Mouse (Mus musculus) hindbrain, postnatal 0 days (tissue): ENCODE results near the gene Tex37. TPM values are rescaled to one million over a fixed set of nuclear protein-coding genes. Genes with fewer than 3 reads are reported as not detected.

Experiments
- ATAC-seq: fragments of 200-750 bp; cut with Nextera tagmentation; 2 replicates; pipeline ENCODE4 v1.8.0; 2017; ENCODE audit warnings: mild to moderate bottlenecking, moderate TSS enrichment, moderate library complexity
- DNase-seq: peaks from one replicate; pipeline ENCODE4 v3.0.0-alpha.2; 2015; ENCODE audit warnings: low spot score
- H3K27ac ChIP-seq: fragments of 300-500 bp; sonication (generic); 2 replicates; pipeline ENCODE4 v1.5.1; 2014; ENCODE audit warnings: mild to moderate bottlenecking
- H3K27me3 ChIP-seq: fragments of 300-500 bp; sonication (generic); 2 replicates; pipeline ENCODE4 v1.6.1; 2014; ENCODE audit warnings: low read length, mixed read lengths; ENCODE audit not compliant: insufficient read depth
- H3K36me3 ChIP-seq: fragments of 300-500 bp; sonication (generic); 2 replicates; pipeline ENCODE4 v1.6.1; 2014; ENCODE audit warnings: low read length, mixed read lengths; ENCODE audit not compliant: insufficient read depth
- H3K4me1 ChIP-seq: fragments of 300-500 bp; sonication (generic); 2 replicates; pipeline ENCODE4 v1.6.1; 2014; ENCODE audit warnings: antibody characterized with exemption, low read length, mixed read lengths; ENCODE audit not compliant: insufficient read depth
- H3K4me2 ChIP-seq: fragments of 300-500 bp; sonication (generic); 2 replicates; pipeline ENCODE4 v1.6.1; 2014; ENCODE audit warnings: low read depth, mild to moderate bottlenecking, low read length, moderate library complexity, mixed read lengths
- H3K4me3 ChIP-seq: fragments of 300-500 bp; sonication (generic); 2 replicates; pipeline ENCODE4 v1.5.1; 2014; ENCODE audit warnings: low read length
- H3K9ac ChIP-seq: fragments of 300-500 bp; sonication (generic); replicated peaks from 2 replicates; pipeline ENCODE4 v1.6.1; 2014; ENCODE audit warnings: mild to moderate bottlenecking, low read length, moderate library complexity, mixed read lengths
- H3K9me3 ChIP-seq: fragments of 300-500 bp; sonication (generic); 2 replicates; pipeline ENCODE4 v1.6.1; 2016; ENCODE audit warnings: low read length, mixed read lengths
- CTCF ChIP-seq: IDR thresholded peaks from 2 replicates; pipeline ENCODE4 v1.5.1; 2016; ENCODE audit warnings: antibody characterized with exemption, control low read depth, low read depth
- WGBS: fragments of 180-500 bp; shearing (Covaris S2); extraction: QIAGEN DNeasy Blood & Tissue Kit; methylation state at CpG from one replicate; pipeline ENCODE4 v1.1.7; 2014; 5-methylcytosine and 5-hydroxymethylcytosine counted together
- polyA plus RNA-seq: library from polyadenylated mRNA; unstranded; fragments of >200 nt; fragmentation: Nextera tagmentation; extraction: Ambion mirVana; gene quantifications from 2 replicates; pipeline ENCODE4 v1.2.1, GENCODE M21; 2015
- total RNA-seq: library from RNA; depleted of rRNA; stranded (reverse); fragments of >200 nt; gene quantifications from 2 replicates; pipeline ENCODE4 v1.2.3, GENCODE M21; 2014

Tex37 gene
- total and polyA plus RNA-seq, 2 experiments from 2014 or later: not detected

DNA sequence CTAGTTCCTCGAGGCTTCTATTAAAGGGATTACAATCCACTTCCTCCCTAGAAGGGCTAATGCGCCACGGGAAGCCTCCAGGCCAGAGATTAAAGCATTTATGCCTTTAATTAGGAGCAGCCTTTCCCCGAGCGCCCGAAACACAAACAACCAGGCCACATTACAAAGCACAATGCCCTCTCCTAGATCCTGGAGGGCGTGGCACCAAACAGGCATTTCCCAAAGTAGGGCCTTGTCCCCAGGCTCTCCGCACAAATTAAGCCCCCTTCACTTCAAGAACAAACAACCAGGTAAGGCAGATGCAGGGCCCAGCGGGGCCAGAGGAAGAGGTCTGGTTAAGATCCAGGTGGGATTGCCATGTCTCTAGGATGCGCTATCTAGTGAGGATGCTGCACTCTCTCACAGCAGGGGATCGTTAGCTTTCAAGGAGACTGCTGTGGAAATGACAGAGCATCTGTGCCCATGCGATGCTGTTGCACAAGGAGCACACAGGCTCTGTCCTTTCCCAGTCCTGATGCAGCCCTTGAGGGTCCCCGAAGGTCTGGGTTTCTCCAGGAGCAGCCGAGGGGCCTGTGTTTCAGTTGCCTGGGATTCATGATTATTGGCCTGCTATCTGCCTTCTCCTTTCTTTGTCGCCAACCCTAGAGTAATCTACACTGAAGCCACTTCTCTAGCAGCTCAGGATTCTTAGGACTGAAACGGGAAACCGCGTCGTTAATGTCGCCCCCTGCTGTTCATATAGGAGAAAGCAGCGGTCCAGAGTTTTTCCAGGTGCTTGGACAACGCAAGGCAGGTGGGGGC is 2.7 kb upstream of the Tex37 start:
- Histone ChIP-seq H3K4me3 (no peak overlapping the region), H3K9me3 (no peaks in the 10 kb centered on the region), H3K4me1 (no peaks in the 10 kb centered on the region), H3K27ac (peak overlapping the region; percentile 55), H3K9ac (peak overlapping the region; percentile 30; the same call in 1 of the 2 replicates), H3K27me3 (no peaks in the 10 kb centered on the region), H3K4me2 (peak overlapping the region; percentile 40), H3K36me3 (no peaks in the 10 kb centered on the region)
- ATAC-seq (peak; percentile 82), DNase-seq (peak; percentile 79)
- TF ChIP-seq CTCF: peak; percentile 79
- 4% methylated on average over 22 of the region's 22 CpGs for WGBS

DNA sequence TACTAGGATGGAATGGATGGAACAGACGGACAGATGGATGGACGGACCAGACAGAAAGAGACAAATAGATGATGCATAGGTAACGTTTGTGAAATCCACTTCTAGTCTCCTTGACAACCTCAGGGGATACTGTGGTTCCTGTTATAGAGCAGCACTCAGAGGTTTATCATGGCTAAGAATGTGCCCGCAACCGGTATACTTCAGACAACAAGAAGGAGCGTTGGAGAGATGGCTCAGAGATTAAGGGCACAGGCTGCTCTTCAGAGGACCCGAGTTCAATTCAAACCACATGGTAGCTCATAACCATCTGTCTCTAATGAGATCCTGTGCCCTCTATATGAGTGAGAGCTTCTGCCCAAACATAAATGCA is 6.3 kb downstream of the Tex37 start:
- no peaks in the 10 kb centered on the region for H3K4me1 ChIP-seq
- H3K27me3 ChIP-seq: no peaks in the 10 kb centered on the region
- H3K9me3 ChIP-seq: no peaks in the 10 kb centered on the region
- WGBS: 53% methylated on average over 7 of the region's 7 CpGs
- H3K36me3 ChIP-seq: no peaks in the 10 kb centered on the region
- no peak overlapping the region for H3K27ac ChIP-seq
- TF ChIP-seq CTCF: no peak
- no peak overlapping the region for H3K9ac ChIP-seq
- ATAC-seq: peak; percentile 62
- H3K4me3 ChIP-seq: peak overlapping the region; percentile 20; the same call in 1 of the 2 replicates
- DNase-seq: no peak
- H3K4me2 ChIP-seq: peak overlapping the region; percentile 49

DNA sequence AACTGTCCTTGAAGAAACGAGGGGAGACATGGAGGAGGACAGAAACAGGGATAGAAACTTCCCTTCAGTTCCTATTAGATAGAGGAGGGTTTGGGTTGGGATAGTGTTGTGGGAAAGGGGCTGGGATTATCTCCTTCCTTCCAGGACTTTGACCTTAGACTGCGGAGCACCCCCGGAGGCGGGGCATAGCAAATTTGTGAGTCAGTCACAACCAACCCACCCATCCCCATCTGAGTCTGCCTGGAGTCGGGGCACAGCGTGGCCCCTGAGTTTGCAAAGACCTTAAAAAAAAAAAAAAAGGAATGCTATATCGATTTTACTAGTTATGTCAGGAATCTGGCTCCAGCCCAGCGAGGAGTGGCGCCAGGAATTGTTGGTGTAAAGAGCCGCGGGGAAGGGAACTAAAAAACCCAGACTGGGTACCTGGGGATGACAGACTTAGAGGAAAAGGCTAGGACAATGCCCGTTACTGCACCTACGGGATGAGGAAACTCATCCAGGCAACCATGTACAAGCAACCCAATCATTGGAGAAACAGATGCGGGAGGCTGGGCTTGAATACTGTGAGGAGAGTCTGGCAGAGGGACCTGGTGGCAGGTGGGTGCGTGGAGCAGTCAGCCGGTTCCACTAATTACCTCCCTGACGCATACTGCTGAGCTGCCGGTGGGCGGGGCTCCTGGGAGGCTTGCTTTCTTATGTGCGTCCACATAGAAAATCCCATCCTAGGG is 6.9 kb downstream of the Tex37 start:
- Histone ChIP-seq H3K36me3 (no peaks in the 10 kb centered on the region), H3K9ac (no peak overlapping the region), H3K4me1 (no peaks in the 10 kb centered on the region), H3K9me3 (no peaks in the 10 kb centered on the region), H3K4me2 (peak overlapping the region; percentile 49), H3K4me3 (peak overlapping the region; percentile 20), H3K27me3 (no peaks in the 10 kb centered on the region), H3K27ac (no peak overlapping the region)
- ATAC-seq (peak; percentile 85), DNase-seq (peak; percentile 59)
- no peak for TF ChIP-seq CTCF
- 11% methylated on average over 20 of the region's 20 CpGs for WGBS

DNA sequence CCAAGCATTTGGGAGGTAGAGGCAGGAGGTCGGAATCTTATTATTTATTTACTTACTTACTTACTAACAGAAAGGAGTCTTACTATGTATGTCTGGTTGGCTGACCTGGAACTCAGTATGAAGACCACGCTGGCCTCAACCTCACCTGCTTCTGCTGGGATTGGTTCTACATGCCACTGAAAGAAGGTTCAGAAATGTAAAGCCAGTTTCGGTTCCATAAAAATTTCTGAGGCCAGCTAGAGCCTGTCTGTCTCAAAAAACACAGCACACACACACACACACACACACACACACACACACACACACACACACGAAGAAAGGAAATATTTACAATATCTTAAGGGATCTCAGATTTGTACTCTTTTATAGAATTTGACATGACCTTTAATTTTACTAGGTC is 8.4 kb downstream of the Tex37 start:
- no peak overlapping the region for H3K27ac ChIP-seq
- no peaks in the 10 kb centered on the region for H3K9me3 ChIP-seq
- H3K9ac ChIP-seq: no peak overlapping the region
- peaks cover 8% of the 10 kb centered on the region; the same call in 1 of the 2 replicates for H3K36me3 ChIP-seq
- whole genome bisulfite sequencing: 74% methylated on average over 4 of the region's 4 CpGs
- no peak for TF ChIP-seq CTCF
- H3K27me3 ChIP-seq: no peaks in the 10 kb centered on the region
- no peak overlapping the region for H3K4me2 ChIP-seq
- H3K4me1 ChIP-seq: no peaks in the 10 kb centered on the region
- DNase-seq (no peak), ATAC-seq (no peak)
- H3K4me3 ChIP-seq: no peak overlapping the region

DNA sequence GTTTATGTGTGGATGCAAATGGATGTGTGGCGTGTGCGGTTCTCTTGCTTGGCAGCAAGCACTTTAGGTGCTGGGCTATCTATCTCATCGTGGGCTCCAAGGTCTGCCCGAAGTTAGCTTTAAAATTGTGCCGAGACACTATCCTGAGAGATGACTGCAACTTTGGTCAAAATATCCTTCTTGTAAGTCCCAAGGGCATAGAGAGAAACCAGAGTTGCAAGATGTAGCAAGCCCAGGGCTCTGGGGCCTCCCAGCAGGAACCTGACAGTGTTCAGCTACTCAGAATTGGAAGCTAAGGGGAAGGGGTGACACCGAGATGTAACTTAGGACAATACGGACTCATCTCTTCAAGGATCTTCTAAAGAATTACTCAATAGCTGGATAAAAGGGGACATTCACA is 9.2 kb downstream of the Tex37 start:
- ATAC-seq: no peak

DNA sequence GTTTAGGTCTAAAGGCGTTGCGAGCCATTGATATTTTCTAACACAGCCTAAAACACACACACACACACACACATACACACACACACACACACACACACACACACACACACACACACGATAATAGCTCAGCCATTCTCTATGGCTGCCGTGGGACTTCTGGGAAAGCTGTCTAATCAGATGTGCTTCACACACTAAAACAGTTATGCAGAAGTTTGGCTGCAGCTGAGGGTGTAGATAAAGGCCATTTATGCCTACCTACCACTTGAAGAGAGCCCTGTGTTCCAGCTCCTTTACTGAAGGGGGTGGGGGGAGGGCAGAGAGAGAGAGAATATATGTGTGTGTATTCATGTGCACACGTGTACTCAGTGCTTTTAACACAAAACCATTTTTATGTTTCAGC is 15.0 kb downstream of the Tex37 start:
- H3K4me1 ChIP-seq: no peaks in the 10 kb centered on the region

More for the DNA sequence above, 9.2 kb downstream of the Tex37 start:
- DNase-seq: no peak
- Histone ChIP-seq H3K27me3 (no peaks in the 10 kb centered on the region), H3K27ac (no peak overlapping the region), H3K4me2 (no peak overlapping the region), H3K36me3 (peaks cover 10% of the 10 kb centered on the region; the same call in 1 of the 2 replicates), H3K4me1 (no peaks in the 10 kb centered on the region), H3K9me3 (no peaks in the 10 kb centered on the region), H3K4me3 (no peak overlapping the region), H3K9ac (no peak overlapping the region)
- TF ChIP-seq CTCF: no peak
- WGBS: 83% methylated on average over 7 of the region's 7 CpGs

More for the DNA sequence above, 15.0 kb downstream of the Tex37 start:
- Histone ChIP-seq H3K27ac (no peak overlapping the region), H3K4me3 (no peak overlapping the region), H3K27me3 (no peaks in the 10 kb centered on the region), H3K9ac (no peak overlapping the region), H3K36me3 (peaks cover 26% of the 10 kb centered on the region; the same call in 1 of the 2 replicates), H3K9me3 (no peaks in the 10 kb centered on the region), H3K4me2 (no peak overlapping the region)
- 73% methylated on average over 5 of the region's 5 CpGs for WGBS
- ATAC-seq (no peak; the same call in 1 of the 2 replicates), DNase-seq (no peak)
- TF ChIP-seq CTCF: no peak
